Mouse (Mus musculus): ENCODE measurements at regions not wholly inside any gene's neighbourhood (a gene's known extent, or its start where the extent isn't known, plus 50 kb on each side); places are given as distances from the start of the nearest gene placed in this dataset.

- DNase-seq (ENCODE audit: low read depth, low spot score): no peak
These were observed 61.6 kb upstream of the Avpr1a start for GRCm38 (mm10) chr10:122386748-122387147.

GRCm38 (mm10) chr10:122379661-122380344, 68.5 kb upstream of the Avpr1a start:
- DNase-seq (ENCODE audit: low read depth, low spot score): no peak

GRCm38 (mm10) chr10:122343291-122343690, 105.0 kb upstream of the Avpr1a start:
- no peak for DNase-seq (ENCODE audit: low read depth, low spot score)

- DNase-seq (ENCODE audit: low read depth, low spot score): no peak
These were observed 105.9 kb upstream of the Avpr1a start for GRCm38 (mm10) chr10:122342356-122342755.

- no peak for DNase-seq (ENCODE audit: low read depth, low spot score)
These were observed 121.4 kb upstream of the Avpr1a start for GRCm38 (mm10) chr10:122326851-122327250.

- no peak for DNase-seq (ENCODE audit: low read depth, low spot score)
These were observed 129.4 kb upstream of the Avpr1a start for GRCm38 (mm10) chr10:122318886-122319285.

GRCm38 (mm10) chr10:122310646-122311193, 137.6 kb upstream of the Avpr1a start:
- no peak for DNase-seq (ENCODE audit: low read depth, low spot score)

GRCm38 (mm10) chr10:122308691-122309090, 139.6 kb upstream of the Avpr1a start:
- no peak for DNase-seq (ENCODE audit: low read depth, low spot score)

- DNase-seq (ENCODE audit: low read depth, low spot score): peak; percentile 71
These were observed 146.0 kb upstream of the Avpr1a start for GRCm38 (mm10) chr10:122302259-122302658.

- DNase-seq (ENCODE audit: low read depth, low spot score): no peak
These were observed 152.3 kb upstream of the Avpr1a start for GRCm38 (mm10) chr10:122295921-122296425.

GRCm38 (mm10) chr10:122291611-122292010, 156.7 kb upstream of the Avpr1a start:
- DNase-seq (ENCODE audit: low read depth, low spot score): no peak

GRCm38 (mm10) chr10:122291091-122291490, 157.2 kb upstream of the Avpr1a start:
- no peak for DNase-seq (ENCODE audit: low read depth, low spot score)

GRCm38 (mm10) chr10:122274885-122275284, 173.4 kb upstream of the Avpr1a start:
- no peak for DNase-seq (ENCODE audit: low read depth, low spot score)

GRCm38 (mm10) chr10:122274181-122274580, 174.1 kb upstream of the Avpr1a start:
- DNase-seq (ENCODE audit: low read depth, low spot score): no peak

GRCm38 (mm10) chr10:122264070-122264469, 166.9 kb upstream of the Rxylt1 start:
- DNase-seq (ENCODE audit: low read depth, low spot score): no peak

- DNase-seq (ENCODE audit: low read depth, low spot score): no peak
These were observed 162.2 kb upstream of the Rxylt1 start for GRCm38 (mm10) chr10:122259354-122259753.

- DNase-seq (ENCODE audit: low read depth, low spot score): no peak
These were observed 161.5 kb upstream of the Rxylt1 start for GRCm38 (mm10) chr10:122258711-122259110.

- DNase-seq (ENCODE audit: low read depth, low spot score): no peak
These were observed 134.6 kb upstream of the Rxylt1 start for GRCm38 (mm10) chr10:122231818-122232217.

- DNase-seq (ENCODE audit: low read depth, low spot score): peak; percentile 45
These were observed 133.6 kb upstream of the Rxylt1 start for GRCm38 (mm10) chr10:122230746-122231145.

- DNase-seq (ENCODE audit: low read depth, low spot score): no peak
These were observed 128.5 kb upstream of the Rxylt1 start for GRCm38 (mm10) chr10:122225679-122226078.

GRCm38 (mm10) chr10:122223076-122223475, 125.9 kb upstream of the Rxylt1 start:
- no peak for DNase-seq (ENCODE audit: low read depth, low spot score)

- DNase-seq (ENCODE audit: low read depth, low spot score): no peak
These were observed 120.4 kb upstream of the Rxylt1 start for GRCm38 (mm10) chr10:122217594-122217993.

GRCm38 (mm10) chr10:122199791-122200190, 102.6 kb upstream of the Rxylt1 start:
- no peak for DNase-seq (ENCODE audit: low read depth, low spot score)
